Mouse (Mus musculus) lung, postnatal 0 days (tissue): Measurements from ENCODE around the gene Capn13. TPM values are rescaled to one million over a fixed set of nuclear protein-coding genes. Genes with fewer than 3 reads are reported as not detected.
A peak's percentile ranks its signal among the peaks of the same experiment; 100 is the strongest.

Experiments
- ATAC-seq: fragments of 200-750 bp; cut with Nextera tagmentation; 2 replicates; pipeline ENCODE4 v1.8.0; 2017; ENCODE audit warnings: moderate library complexity
- DNase-seq: peaks from one replicate; pipeline ENCODE4 v3.0.0-alpha.2; 2016; ENCODE audit warnings: low spot score
- H3K27ac ChIP-seq: fragments of 300-500 bp; sonication (generic); 2 replicates; pipeline ENCODE4 v1.5.1; 2014; ENCODE audit warnings: antibody characterized with exemption, mild to moderate bottlenecking, low read length, mixed read lengths
- H3K27me3 ChIP-seq: fragments of 300-500 bp; sonication (generic); replicated peaks from 2 replicates; pipeline ENCODE4 v1.6.1; 2014; ENCODE audit warnings: low read length, mixed read lengths; ENCODE audit not compliant: insufficient read depth
- H3K36me3 ChIP-seq: fragments of 300-500 bp; sonication (generic); 2 replicates; pipeline ENCODE4 v1.6.1; 2014; ENCODE audit warnings: low read length, mixed read lengths; ENCODE audit not compliant: insufficient read depth
- H3K4me1 ChIP-seq: fragments of 300-500 bp; sonication (generic); 2 replicates; pipeline ENCODE4 v1.6.1; 2014; ENCODE audit warnings: antibody characterized with exemption, low read depth, low read length, mixed read lengths; ENCODE audit not compliant: insufficient read depth
- H3K4me2 ChIP-seq: fragments of 300-500 bp; sonication (generic); replicated peaks from 2 replicates; pipeline ENCODE4 v1.6.1; 2014; ENCODE audit warnings: low read depth, mild to moderate bottlenecking, low read length, moderate library complexity, mixed read lengths
- H3K4me3 ChIP-seq: fragments of 300-500 bp; sonication (generic); 2 replicates; pipeline ENCODE4 v1.5.1; 2014; ENCODE audit warnings: low read depth, low read length
- H3K9ac ChIP-seq: fragments of 300-500 bp; sonication (generic); replicated peaks from 2 replicates; pipeline ENCODE4 v1.6.1; 2014; ENCODE audit warnings: low read depth, mild to moderate bottlenecking
- H3K9me3 ChIP-seq: fragments of 300-500 bp; sonication (generic); 2 replicates; pipeline ENCODE4 v1.6.1; 2016; ENCODE audit warnings: low read length, mixed read lengths
- CTCF ChIP-seq: IDR thresholded peaks from 2 replicates; pipeline ENCODE4 v1.5.1; 2016; ENCODE audit warnings: antibody characterized with exemption, mild to moderate bottlenecking
- EP300 ChIP-seq: IDR thresholded peaks from 2 replicates; pipeline ENCODE4 v1.6.1; 2016; ENCODE audit warnings: antibody characterized with exemption, mild to moderate bottlenecking, control low read depth
- WGBS: fragments of 180-500 bp; shearing (Covaris S2); extraction: QIAGEN DNeasy Blood & Tissue Kit; methylation state at CpG from one replicate; pipeline ENCODE4 v1.1.7; 2014; 5-methylcytosine and 5-hydroxymethylcytosine counted together
- polyA plus RNA-seq: library from polyadenylated mRNA; unstranded; fragments of >200 nt; fragmentation: Nextera tagmentation; extraction: Ambion mirVana; gene quantifications from 2 replicates; pipeline ENCODE4 v1.2.1, GENCODE M21; 2015

Gene Capn13
- polyA plus RNA-seq, 1 experiment from 2014 or later: not detected

DNA sequence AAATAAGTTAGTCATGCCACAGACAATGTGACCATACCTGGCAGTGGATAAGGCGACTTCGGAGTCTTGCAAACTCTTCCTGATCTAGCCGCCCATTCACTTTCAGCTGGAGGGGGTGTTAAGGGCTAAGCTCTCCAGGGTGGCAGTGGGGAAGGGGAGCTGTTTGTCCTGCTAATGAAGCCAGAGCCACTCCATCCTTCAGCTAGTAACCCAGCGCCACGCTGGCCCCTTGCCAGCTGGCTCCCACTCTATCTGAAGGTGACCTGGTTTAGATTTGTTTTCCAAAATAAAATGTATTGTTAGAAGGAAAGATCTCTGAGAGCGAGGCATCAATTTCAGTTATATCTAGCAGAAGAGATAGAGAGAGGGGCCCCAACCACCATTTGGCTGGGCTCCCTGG, 75.9 kb downstream of the Capn13 start:
- DNase-seq: no peak
- ATAC-seq: no peak

DNA sequence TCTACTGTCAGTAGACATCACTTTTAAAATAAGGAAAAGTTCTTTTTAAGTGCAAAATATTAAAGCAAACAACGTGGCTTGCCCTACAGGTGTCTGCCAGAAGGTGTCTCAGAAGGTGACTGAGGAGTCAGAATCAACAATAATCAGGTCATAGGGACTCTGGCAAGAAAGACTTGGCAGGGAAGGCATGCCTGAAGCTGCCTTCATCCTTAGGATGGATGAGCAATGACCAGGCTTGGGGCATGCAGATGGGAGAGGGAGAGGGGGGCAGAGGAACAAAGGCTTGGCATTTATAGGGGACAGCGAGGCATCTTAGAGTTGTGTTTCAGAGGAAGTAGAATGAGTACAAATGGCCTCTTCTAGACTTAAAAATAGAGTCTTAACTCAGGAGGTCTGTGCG, 76.7 kb downstream of the Capn13 start:
- no peaks in the 10 kb centered on the region for H3K4me1 ChIP-seq
- H3K4me3 ChIP-seq: no peak overlapping the region
- no peaks in the 10 kb centered on the region for H3K36me3 ChIP-seq
- no peaks in the 10 kb centered on the region for H3K27me3 ChIP-seq
- no peak overlapping the region for H3K4me2 ChIP-seq
- ATAC-seq: no peak
- TF ChIP-seq CTCF (no peak), EP300 (no peak)
- 69% methylated on average over 3 of the region's 3 CpGs for WGBS
- no peaks in the 10 kb centered on the region for H3K9me3 ChIP-seq
- no peak for DNase-seq
- no peak overlapping the region for H3K9ac ChIP-seq
- no peak overlapping the region for H3K27ac ChIP-seq

More for the DNA sequence above, 75.9 kb downstream of the Capn13 start:
- H3K4me2 ChIP-seq: no peak overlapping the region
- no peaks in the 10 kb centered on the region for H3K36me3 ChIP-seq
- H3K9ac ChIP-seq: no peak overlapping the region
- H3K4me3 ChIP-seq: no peak overlapping the region
- H3K9me3 ChIP-seq: no peaks in the 10 kb centered on the region
- H3K27me3 ChIP-seq: no peaks in the 10 kb centered on the region
- no peak for TF ChIP-seq EP300
- TF ChIP-seq CTCF: no peak
- WGBS: 48% methylated on average over 6 of the region's 6 CpGs
- no peaks in the 10 kb centered on the region for H3K4me1 ChIP-seq
- no peak overlapping the region for H3K27ac ChIP-seq

DNA sequence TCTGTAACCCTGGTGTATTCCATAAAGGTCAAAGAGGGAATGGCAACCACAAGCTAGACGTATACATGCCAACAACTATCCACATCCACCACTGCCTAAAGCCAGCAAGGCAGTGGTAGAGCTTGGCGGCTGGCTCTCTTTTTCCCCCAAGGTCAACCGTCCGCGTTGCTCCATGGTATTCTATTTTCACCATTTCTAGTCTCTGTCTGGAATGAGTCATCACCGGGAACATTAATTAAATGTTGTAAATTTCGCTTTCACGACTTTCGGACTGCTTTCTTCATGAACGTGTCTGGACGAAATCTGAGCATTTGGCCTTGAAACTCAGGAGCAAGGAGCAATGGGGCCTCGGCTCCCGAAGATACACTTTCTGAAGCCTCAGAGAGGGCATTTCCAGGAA, 85.9 kb downstream of the Capn13 start:
- no peak overlapping the region for H3K4me2 ChIP-seq
- DNase-seq: no peak
- WGBS: 82% methylated on average over 13 of the region's 13 CpGs
- H3K4me1 ChIP-seq: no peaks in the 10 kb centered on the region
- no peaks in the 10 kb centered on the region for H3K9me3 ChIP-seq
- H3K4me3 ChIP-seq: no peak overlapping the region
- no peaks in the 10 kb centered on the region for H3K27me3 ChIP-seq
- no peaks in the 10 kb centered on the region for H3K36me3 ChIP-seq
- no peak for ATAC-seq
- TF ChIP-seq EP300 (no peak), CTCF (no peak)
- no peak overlapping the region for H3K9ac ChIP-seq
- H3K27ac ChIP-seq: no peak overlapping the region

DNA sequence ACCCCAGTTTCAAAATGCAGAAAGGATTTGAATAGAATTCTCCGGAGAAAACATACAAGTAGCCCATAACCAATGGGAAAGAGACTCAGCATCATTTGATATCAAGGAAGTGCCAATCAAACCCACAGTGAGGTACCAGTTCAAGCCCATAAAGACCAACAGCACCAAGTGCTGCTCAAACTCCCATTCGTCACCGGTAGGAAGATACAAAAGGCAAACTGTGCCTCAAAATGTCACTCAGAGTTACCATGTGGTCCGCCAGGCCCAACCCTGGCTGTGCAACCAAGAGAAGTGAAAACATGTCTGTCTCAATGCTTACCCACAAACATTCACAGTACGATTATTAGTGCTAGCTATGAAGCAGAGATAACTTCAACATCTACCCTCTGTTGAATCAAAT, 89.2 kb downstream of the Capn13 start:
- Histone ChIP-seq H3K27ac (no peak overlapping the region), H3K4me1 (no peaks in the 10 kb centered on the region), H3K4me3 (no peak overlapping the region), H3K9me3 (no peaks in the 10 kb centered on the region), H3K9ac (no peak overlapping the region), H3K36me3 (no peaks in the 10 kb centered on the region), H3K27me3 (no peaks in the 10 kb centered on the region), H3K4me2 (no peak overlapping the region)
- no peak for TF ChIP-seq CTCF
- TF ChIP-seq EP300: no peak
- ATAC-seq (no peak), DNase-seq (no peak)
- 84% methylated on average over 5 of the region's 5 CpGs for WGBS

DNA sequence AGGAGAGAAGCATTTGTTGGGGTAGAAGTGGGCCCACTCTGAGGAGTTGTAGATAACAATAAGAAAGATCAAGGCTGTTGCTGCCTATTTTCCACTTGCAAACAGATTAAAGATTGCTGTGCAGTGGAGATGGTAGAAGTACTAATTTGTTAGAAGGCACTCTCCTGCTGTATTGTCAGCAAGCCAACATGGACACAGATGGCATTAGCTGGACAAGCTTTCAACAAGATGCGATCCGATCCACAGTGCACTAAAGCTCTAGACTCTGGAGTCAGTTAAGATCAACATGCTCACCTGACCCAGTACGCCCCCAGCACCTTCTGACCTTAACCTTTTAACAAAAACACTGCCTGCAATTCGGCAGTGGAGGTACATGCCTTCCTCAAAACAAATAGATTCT, 92.0 kb downstream of the Capn13 start:
- Histone ChIP-seq H3K4me2 (no peak overlapping the region), H3K4me1 (no peaks in the 10 kb centered on the region), H3K27me3 (0 out of 2 replicates have a peak, but pooled peaks cover 2% of the 10 kb centered on the region), H3K4me3 (no peak overlapping the region), H3K36me3 (no peaks in the 10 kb centered on the region), H3K27ac (no peak overlapping the region), H3K9me3 (no peaks in the 10 kb centered on the region), H3K9ac (no peak overlapping the region)
- ATAC-seq (no peak), DNase-seq (no peak)
- no peak for TF ChIP-seq CTCF
- no peak for TF ChIP-seq EP300
- WGBS: 69% methylated on average over 4 of the region's 4 CpGs

DNA sequence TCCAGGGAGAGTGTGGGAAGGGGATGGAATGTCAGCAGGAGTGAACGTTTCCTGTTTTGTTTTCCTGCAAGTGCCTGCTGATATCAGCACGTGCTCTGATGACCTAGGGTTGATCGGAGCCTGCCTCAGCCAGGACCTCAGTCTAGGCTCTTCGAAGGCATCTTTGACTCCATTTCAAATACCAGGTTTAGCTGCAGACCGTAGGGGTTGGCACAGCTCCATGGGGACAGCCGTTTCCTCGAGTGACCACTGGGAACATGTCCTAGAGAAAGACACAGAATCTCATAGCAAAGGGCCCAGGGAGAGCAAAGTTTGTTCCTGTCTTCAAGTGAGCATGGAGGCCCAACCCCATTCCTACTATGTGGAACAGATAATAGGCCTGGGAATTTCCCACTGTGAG, 94.0 kb downstream of the Capn13 start:
- no peak for TF ChIP-seq CTCF
- TF ChIP-seq EP300: no peak
- H3K4me1 ChIP-seq: no peaks in the 10 kb centered on the region
- no peak overlapping the region for H3K9ac ChIP-seq
- 35% methylated on average over 7 of the region's 7 CpGs for WGBS
- H3K27me3 ChIP-seq: 0 out of 2 replicates have a peak, but pooled peaks cover 5% of the 10 kb centered on the region
- no peak overlapping the region for H3K4me2 ChIP-seq
- H3K9me3 ChIP-seq: no peaks in the 10 kb centered on the region
- ATAC-seq (no peak), DNase-seq (no peak)
- no peak overlapping the region for H3K4me3 ChIP-seq
- no peaks in the 10 kb centered on the region for H3K36me3 ChIP-seq
- H3K27ac ChIP-seq: no peak overlapping the region

DNA sequence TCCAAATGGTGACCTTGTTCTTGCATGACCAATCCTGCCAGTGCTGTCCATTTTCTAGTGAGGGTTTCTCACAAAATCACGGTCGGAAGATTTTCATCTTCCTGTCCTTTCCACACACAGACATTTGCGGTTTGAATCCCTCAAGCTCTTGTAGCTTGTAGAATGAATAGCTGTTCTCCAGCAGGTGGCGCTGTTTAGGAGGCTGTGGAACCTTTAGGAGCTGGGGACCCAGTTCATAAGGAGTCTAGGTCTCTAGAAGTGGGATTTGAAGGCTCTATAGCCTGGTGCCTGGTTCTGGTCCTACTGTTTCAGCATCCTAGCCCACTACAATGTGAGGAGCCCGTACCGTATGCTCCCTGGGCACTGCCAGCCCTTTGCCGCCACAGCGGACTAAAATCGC, 95.0 kb downstream of the Capn13 start:
- peak; percentile 63 for DNase-seq
- H3K36me3 ChIP-seq: no peaks in the 10 kb centered on the region
- WGBS: 55% methylated on average over 9 of the region's 9 CpGs

More for the DNA sequence above, 95.0 kb downstream of the Capn13 start:
- no peaks in the 10 kb centered on the region for H3K4me1 ChIP-seq
- no peak overlapping the region for H3K9ac ChIP-seq
- no peak overlapping the region for H3K27ac ChIP-seq
- no peaks in the 10 kb centered on the region for H3K9me3 ChIP-seq
- TF ChIP-seq EP300: no peak
- peak; percentile 80 for TF ChIP-seq CTCF
- 0 out of 2 replicates have a peak, but pooled peaks cover 5% of the 10 kb centered on the region for H3K27me3 ChIP-seq
- H3K4me3 ChIP-seq: no peak overlapping the region
- no peak for ATAC-seq
- no peak overlapping the region for H3K4me2 ChIP-seq
